Mouse (Mus musculus) cerebellum, adult 11-12 months (tissue): ENCODE measurements at regions not wholly inside any gene's neighbourhood (a gene's known extent, or its start where the extent isn't known, plus 50 kb on each side); places are given as distances from the start of the nearest gene placed in this dataset.

Experiments used
- DNase-seq: peaks from one replicate; pipeline ENCODE4 v3.0.0; 2022

DNA sequence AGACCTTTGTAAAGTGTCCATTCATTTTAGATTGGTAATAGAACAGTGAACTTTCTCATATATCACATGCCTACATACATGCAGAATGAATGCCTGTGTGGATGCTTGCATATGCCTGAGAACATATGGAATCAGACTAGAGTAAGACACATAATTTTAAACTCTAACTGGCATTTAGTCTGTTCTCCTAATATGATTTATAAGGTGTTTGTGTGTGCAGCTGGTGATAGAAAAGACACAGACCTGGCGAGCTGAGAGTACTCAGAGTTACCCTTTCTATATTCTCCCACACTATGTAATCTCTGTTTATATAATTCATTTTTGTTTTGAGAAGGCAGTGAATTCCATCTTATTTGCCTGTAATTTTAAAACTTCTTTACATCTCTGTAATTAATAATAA is 517.4 kb upstream of the Fam241a start:
- no peak for DNase-seq

DNA sequence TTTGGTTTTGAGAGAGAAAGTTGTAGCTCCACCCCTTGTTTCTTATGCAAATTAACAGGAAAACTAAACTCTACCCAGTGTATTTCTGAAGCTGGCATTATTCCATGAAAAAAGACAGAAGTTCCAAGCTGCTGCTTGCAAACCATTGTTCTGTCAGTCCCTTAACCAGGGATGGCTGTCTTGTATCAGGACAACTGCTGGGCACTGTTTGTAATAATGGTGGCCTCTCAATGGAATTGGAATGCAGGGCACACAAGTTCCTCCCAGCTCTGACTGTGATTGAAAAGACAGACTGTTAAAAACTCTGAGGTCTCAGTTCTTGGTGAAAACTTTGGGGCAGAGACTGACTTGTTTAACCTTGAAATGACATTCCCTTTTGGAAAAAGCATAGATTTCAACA is 516.0 kb upstream of the Fam241a start:
- no peak for DNase-seq

GRCm38 (mm10) chr3:128394805-128395204 is 498.7 kb upstream of the Fam241a start:
- DNase-seq = no peak

DNA sequence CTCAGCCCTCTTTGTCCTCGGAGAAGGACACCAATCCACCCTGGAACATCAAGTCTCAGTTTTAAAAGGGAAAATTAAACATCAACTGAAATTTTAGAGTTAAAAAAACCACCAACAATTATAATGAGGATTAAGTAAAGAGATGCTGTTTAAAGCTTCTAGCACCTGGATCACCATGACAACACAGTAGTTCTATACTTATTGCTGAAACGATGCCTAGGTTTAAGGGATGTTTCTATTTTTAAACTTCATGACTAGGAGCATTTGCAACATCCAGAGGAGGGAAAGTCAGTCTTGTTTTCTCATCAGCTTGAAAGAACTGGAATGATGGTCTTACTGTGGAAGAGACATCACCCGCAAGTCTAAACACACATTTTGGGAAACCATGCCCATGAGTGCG is 484.5 kb upstream of the Fam241a start:
- no peak for DNase-seq

DNA sequence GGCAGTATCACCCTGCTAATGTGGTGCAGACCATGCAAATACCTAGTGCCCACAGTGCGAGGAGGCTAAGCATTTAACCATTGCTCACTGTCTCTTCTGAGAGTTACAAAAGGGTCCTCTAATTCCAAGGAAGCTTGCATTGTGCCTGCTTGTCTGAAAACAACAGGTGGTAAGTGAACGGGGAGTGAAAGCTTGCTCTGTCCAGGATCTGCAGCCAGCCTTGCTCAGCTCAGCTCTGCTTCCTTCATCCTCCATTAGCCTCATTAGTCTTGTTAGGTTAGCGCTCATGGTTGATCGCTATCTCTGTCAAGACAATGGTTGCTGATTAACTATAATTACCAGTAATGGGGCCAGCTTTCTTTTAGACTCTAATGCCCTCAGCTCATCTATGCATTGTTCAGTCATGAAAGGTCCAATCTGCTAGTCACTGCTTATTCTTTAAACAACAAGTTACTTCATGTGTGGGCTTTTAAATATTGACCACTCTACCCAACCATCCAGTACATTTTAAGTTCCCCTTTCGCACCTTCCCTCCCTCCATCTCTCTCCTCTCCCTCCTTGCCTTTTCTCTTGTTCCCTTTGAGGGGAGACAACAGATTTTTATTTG is 473.5 kb upstream of the Fam241a start:
- DNase-seq = no peak

GRCm38 (mm10) chr3:128362310-128362709 is 466.2 kb upstream of the Fam241a start:
- no peak for DNase-seq

DNA sequence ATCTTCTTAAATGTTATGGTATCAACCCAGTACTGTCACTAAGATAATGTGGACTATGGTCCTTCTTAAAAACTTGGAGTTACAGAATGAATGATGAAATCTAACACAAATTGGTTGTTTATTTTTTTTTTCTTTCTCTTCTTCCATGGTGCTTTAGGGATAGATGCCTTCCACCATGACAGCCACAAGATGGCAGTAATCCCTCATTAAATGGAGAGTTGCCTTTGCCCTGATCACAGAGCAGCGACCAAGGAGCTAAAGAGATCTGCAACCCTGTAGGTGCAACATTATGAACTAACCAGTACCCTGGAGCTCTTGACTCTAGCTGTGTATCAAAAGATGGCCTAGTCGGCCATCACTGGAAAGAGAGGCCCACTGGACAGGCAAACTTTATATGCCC is 453.0 kb upstream of the Fam241a start:
- DNase-seq = peak; percentile 2

GRCm38 (mm10) chr3:128347782-128348574 is 451.9 kb upstream of the Fam241a start:
- DNase-seq = no peak

DNA sequence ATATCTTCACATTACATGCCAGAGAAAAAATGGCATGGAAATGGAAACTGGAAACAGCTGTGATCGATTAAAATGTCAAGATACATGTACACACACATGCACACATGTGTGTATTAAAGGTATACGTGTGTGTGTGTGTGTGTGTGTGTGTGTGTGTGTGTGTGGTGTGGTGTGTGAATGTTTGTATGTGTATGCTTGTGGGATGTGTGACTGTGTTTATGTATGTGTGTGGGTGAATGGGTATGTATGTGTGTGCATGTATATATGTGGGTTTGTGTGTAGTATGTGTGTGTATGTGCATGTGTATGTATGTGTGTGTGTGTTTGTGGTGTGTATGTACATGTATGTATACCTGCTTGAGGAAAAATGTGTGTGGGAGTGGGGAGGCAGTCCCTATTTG is 441.4 kb upstream of the Fam241a start:
- DNase-seq = no peak

DNA sequence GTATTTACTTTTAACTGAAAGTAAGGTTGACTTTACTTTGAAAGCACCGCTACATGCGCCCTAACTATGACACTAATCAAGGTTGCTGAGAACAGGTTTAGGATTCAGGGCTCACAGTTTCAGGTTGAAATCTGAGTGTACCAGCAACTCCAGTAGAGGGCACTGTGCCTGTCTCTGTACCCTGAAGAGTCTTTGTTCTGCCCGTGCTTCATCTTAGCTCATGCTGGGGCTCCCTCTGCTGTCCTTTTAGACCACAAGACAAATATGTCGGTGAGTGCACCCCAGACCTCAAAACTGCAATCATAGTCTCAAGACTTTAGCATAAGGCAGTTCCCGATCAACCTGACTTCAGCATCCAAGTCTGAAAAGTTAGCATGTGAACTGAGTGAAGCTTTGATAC is 440.9 kb upstream of the Fam241a start:
- DNase-seq = peak; percentile 15

DNA sequence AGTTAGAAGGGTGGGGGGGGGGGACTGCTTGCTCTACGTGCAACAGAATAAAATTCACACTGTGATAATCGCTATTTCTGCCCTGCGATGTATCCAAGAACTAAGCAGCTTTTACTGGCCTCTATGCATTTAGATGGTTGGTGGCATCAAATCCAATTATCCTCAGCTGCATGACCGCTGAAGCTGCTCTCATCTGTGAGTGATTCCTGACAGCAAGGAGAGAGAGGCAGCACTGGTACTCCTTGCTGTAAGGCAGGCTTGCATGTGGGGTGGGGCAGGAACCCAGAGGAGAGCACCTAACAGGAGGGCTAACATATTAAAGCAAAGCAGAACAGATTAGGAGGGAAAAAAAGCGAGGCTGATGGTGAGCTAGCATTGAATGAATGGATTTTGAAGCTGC is 431.6 kb upstream of the Fam241a start:
- no peak for DNase-seq

- DNase-seq = no peak
These were observed 405.2 kb upstream of the Fam241a start for GRCm38 (mm10) chr3:128301312-128301711.

- DNase-seq = no peak
These were observed 402.0 kb upstream of the Fam241a start for GRCm38 (mm10) chr3:128298110-128298509.

DNA sequence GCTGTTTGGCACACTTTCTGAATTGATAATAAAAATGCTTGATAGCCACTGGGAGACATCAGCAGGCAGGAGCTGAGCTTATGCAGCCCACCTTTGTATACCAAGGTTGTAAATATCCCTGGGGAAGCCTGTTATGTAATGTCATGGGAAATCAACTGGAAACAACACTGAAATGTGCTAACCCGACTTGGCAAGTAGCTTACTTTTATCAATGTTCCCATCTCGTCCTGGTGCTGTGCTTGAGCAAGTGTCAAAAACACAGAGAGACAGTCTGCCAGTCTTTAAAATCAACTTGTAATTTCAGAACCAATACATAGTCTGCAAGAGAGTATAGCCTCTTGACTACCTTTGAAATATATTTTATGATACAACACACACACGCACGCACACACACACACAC is 391.7 kb upstream of the Fam241a start:
- DNase-seq = no peak

GRCm38 (mm10) chr3:128285214-128285613 is 389.1 kb upstream of the Fam241a start:
- no peak for DNase-seq

DNA sequence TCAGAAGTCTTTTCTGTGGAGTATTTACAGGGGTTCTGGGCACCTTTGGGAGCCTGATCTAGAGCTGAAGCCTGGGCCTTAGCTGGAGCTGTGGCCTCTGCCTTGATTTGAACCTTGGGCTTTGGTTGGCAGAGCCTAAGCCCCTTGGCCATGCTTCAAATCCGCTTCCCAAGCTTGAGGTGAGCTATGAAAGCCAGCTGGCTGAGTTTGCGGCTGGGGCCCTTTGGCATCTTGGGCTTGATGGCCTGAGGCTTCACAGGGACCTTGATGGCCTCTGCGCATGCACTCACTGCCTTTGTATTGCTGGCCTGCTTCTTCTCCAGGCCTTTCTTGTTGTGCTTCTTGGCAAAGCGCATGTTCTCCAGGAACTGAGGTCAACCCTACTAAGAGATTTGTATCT is 384.5 kb upstream of the Fam241a start:
- no peak for DNase-seq

- no peak for DNase-seq
These were observed 374.5 kb upstream of the Fam241a start for GRCm38 (mm10) chr3:128270576-128270975.

DNA sequence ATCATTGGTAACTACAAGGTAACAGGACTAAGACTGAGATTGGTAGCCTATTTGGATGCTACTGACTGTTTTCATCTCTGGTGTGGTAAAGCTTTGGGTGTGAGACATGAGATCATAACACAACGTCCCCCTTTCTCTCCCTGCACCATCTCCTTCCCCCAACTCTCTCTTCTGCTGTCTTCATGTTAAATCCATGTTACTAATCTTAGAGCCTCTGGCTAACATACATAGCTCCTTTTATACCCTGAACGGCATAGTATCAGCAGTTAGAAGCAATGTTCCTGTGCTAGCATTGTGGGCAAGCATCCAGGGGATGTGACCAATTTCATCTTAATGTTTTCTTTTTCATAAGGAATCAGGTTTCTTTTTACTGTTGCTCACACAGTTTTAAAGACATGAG is 365.1 kb upstream of the Fam241a start:
- no peak for DNase-seq

GRCm38 (mm10) chr3:128247816-128248215 is 351.7 kb upstream of the Fam241a start:
- DNase-seq = no peak

DNA sequence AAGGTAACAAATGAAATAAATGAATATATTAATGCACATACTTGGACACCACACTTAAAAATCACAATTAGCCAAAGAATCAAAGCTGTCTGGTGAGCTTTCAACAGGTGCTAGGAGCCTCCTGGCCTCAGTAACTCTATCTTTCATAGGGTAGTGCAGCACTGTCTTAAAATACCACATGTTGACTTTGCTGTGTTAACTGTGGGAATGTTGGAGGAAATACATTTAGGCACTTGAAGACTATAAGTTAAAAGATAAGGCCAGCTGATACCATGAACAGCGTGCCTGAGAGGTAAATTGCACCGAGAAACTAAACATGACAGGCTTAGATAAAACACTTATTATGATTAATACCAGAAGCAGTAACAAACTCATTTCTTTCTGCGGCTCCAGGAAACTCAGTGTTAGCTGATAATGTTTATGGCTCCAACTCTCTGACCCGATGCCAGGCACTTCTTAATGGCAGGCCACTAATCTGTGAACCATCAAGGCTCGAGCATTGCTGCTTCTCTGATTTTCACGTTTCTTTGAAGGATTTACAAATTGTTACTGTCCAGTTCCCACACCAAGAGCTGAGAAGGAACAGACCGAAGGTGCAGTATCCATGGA is 343.8 kb upstream of the Fam241a start:
- DNase-seq = no peak

DNA sequence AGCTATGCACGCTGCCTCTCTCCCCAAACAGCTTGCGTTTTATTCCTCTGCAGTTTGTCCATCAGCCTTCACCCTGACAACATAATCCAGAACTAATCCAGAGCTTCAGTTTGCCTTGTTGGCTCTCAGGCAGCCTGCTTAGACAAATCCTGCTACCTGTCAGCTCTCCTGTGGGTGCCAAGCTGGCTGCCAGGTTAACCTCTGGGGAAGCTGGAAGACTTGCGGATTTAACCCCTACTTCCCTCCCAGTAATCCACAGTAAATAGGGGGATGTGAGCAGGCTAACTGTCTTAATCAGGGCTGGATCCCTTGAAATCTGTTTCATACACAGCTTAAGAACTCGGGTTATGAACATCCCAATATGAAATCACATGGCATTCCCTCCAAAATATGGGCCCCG is 334.3 kb upstream of the Fam241a start:
- DNase-seq = no peak

DNA sequence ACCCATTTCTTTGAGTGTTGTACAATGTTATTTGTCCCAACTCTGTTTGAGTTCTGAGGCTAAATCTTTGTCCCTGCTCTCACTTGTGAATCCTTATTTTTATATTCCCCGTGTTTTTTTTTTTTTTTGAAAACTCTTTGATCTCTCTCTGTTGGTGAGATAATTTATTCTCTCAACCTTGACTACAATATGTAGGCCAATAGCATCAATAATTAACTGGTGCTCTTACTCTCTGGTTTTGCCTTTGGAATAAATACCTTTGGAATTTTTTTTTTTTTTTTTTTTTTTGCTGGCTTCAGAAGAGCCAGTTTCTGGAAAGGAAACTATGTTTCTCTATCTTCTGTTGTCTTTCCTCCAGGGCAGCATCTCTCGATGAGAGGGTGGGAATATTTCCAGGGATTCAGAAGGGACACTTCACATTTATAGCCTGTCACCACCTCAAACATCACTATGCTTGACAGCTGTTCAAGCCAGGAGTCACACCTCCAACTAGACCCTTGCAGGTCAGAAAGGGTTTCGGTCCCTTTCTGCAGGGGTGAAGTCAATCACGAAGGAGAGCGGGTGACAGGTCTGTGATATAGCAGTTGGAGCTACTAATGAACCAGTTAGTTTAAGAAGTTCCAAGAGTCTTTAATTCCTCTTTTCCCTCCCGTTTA is 330.9 kb upstream of the Fam241a start:
- DNase-seq = no peak

DNA sequence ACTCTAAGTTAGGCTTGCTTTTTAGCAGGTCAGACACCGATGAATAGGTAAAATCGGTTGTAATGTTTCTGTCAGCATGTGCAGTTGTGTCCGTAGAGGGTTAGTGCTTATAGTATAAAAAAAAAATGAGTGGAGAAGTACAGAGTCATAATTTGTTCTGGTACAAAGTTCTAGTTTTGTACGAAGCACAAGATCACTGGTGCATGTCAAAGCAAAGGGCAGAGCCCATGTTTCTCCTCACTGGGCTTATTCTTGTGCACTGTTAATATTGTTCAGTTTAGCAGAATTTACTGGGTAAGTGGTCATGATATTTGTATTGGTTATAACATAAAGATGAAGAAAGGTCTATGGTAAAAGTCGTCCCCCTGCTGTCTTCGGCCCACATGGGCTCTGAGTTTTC is 330.4 kb upstream of the Fam241a start:
- no peak for DNase-seq

DNA sequence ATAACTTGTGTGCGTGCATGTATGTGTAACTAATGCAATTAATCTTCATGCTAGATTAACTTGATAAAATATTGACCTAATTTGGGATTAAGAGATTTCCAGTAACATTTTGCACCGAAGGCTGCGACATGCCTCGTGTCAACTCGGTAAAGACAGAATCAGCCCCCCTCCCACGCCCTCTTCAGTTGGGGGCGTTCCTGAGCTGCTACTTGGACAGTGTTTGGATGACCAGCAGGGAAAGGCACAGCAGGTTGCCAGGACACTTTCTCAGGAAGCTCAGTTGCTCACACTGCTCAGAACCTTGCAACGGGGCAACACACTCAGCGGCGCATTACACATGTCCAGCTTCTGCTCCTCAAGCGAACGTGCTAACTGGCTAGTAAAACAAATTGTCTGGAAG is 326.2 kb upstream of the Fam241a start:
- no peak for DNase-seq
